Mouse (Mus musculus) kidney, adult 2 months (tissue): Measurements from ENCODE around the gene Rps6ka2.

ENCODE experiments used
- CTCF ChIP-seq: fragments of 200-500 bp; conservative IDR thresholded peaks from 2 replicates; pipeline ENCODE4 v1.5.1; 2011; ENCODE audit warnings: low read depth, mild to moderate bottlenecking, control low read depth, low read length, moderate library complexity, mixed read lengths; ENCODE audit not compliant: insufficient read depth, insufficient read length
- POLR2A ChIP-seq: fragments of 200-500 bp; IDR thresholded peaks from one replicate; pipeline ENCODE4 v1.6.1; 2011; ENCODE audit warnings: low read depth, low read length, control low read depth

DNA sequence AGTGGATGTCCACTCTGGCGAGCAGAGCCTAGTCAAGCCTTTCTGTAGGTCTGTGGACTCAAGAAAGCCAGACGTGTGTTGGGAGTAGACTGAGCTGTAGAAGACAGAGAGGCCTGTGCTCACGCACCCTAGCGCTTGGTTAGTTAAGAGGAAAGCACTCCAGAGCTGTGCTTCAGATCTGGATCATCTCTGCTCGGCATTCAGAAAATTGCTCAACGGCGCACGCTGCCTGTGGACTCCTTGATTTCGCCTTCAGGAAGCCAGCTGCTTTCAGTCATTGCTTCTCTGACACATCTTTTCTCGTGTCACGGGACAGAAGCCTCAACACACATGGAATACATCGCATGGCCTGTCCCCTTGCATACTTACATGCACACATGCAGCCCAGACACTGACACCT is 115.4 kb downstream of the Rps6ka2 start:
- no peak for TF ChIP-seq CTCF
- no peak for TF ChIP-seq POLR2A
